In the genomic region with DNA sequence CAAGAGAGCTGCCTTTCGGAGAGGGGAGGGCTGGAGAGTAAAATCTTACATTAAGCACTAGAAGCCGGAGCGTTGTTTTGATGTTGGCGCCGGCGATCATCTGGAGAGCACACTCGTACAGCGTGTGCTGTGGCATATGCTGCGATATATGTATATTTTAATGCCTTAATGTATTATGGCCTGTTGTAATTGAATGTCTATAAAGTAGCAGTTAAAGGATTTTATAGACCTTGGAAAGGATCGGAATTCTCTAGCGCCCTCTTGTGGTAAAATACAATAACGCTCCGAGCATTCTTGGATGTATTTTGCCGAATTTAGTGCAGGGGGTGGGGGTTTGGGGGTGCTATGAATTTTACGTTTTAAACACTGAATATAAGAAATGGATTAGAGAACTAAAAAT, we compare ENCODE assay signal across 8 mouse cellular contexts.
DNase-seq lines count a peak whose midpoint lies in the region; ATAC-seq lines count a peak whose summit lies in the region.

No protein-coding gene starts in this region.

- H3K9ac ChIP-seq in embryonic facial prominence, embryonic 14.5 days (ENCODE audit: low read depth, low read length), result no peak overlapping the region
- no peak overlapping the region for H3K9ac ChIP-seq in hindbrain, embryonic 16.5 days (ENCODE audit: low read depth, low read length)

- no peaks in the 10 kb centered on the region for H3K36me3 ChIP-seq in embryonic facial prominence, embryonic 14.5 days (ENCODE audit: control insufficient read depth, insufficient read depth, low read length)
- H3K36me3 ChIP-seq in hindbrain, embryonic 16.5 days (ENCODE audit: control insufficient read depth, insufficient read depth, low read length), result no peaks in the 10 kb centered on the region

- no peaks in the 10 kb centered on the region for H3K4me1 ChIP-seq in embryonic facial prominence, embryonic 14.5 days (ENCODE audit: control insufficient read depth, insufficient read depth, low read length)
- H3K4me1 ChIP-seq in hindbrain, embryonic 16.5 days (ENCODE audit: control insufficient read depth, insufficient read depth, low read depth, low read length), result no peaks in the 10 kb centered on the region; the same call in 1 of the 2 replicates

- ATAC-seq in embryonic facial prominence, embryonic 14.5 days (ENCODE audit: low read depth), result no peak
- no peak; the same call in 1 of the 2 replicates for ATAC-seq in hindbrain, embryonic 16.5 days

- H3K27ac ChIP-seq in embryonic facial prominence, embryonic 14.5 days (replicated peaks; ENCODE audit: low read depth, low read length), result no peak overlapping the region
- H3K27ac ChIP-seq in hindbrain, embryonic 16.5 days (ENCODE audit: low read depth, low read length), result 0 out of 2 replicates have a peak overlapping the region, but pooled peaks have one; percentile 2

- peaks cover 58% of the 10 kb centered on the region for H3K27me3 ChIP-seq in embryonic facial prominence, embryonic 14.5 days (replicated peaks; ENCODE audit: control insufficient read depth, insufficient read depth, low read length)
- no peaks in the 10 kb centered on the region for H3K27me3 ChIP-seq in hindbrain, embryonic 16.5 days (replicated peaks; ENCODE audit: control insufficient read depth, insufficient read depth, low read length)

- DNase-seq in gastrocnemius, adult 18-20 months (ENCODE audit: low spot score), result peak; percentile 16
- no peak for DNase-seq in gastrocnemius, adult 8-10 months (ENCODE audit: low spot score in 2 of 2)
- peak; percentile 65 for DNase-seq in NIH3T3 (ENCODE audit: low read depth)
- DNase-seq in embryonic facial prominence, embryonic 14.5 days (ENCODE audit: low spot score), result peak; percentile 41
- peak; percentile 48 to 56 for DNase-seq in left cerebral cortex, postnatal 25 days (ENCODE audit: low spot score in 2 of 2)
- DNase-seq in neural tube, embryonic 10.5 days (ENCODE audit: extremely low spot score, low spot score), result peak; percentile 47
- no peak for DNase-seq in spleen, postnatal 4 days (ENCODE audit: low spot score in 2 of 2)

- no peak overlapping the region for H3K4me3 ChIP-seq in embryonic facial prominence, embryonic 14.5 days (ENCODE audit: low read depth, low read length)
- peak overlapping the region; percentile 25 for H3K4me3 ChIP-seq in hindbrain, embryonic 16.5 days (ENCODE audit: low read length)

- H3K9me3 ChIP-seq in embryonic facial prominence, embryonic 14.5 days (ENCODE audit: control insufficient read depth, low read length), result no peaks in the 10 kb centered on the region
- H3K9me3 ChIP-seq in hindbrain, embryonic 16.5 days (ENCODE audit: control insufficient read depth, low read length), result no peaks in the 10 kb centered on the region

- no peak overlapping the region for H3K4me2 ChIP-seq in embryonic facial prominence, embryonic 14.5 days (ENCODE audit: low read depth, low read length)
- H3K4me2 ChIP-seq in hindbrain, embryonic 16.5 days (ENCODE audit: low read length), result peak overlapping the region; percentile 52

- intact Hi-C loops in left cerebral cortex, postnatal 25 days (cut with DNase I), result loop anchor here (2.0 to 5.0 kb wide), 5 partner anchors 119 to 309 kb away; no protein-coding TSS in a partner anchor

- WGBS in embryonic facial prominence, embryonic 14.5 days, result 15% methylated on average over 15 of the region's 15 CpGs
- WGBS in hindbrain, embryonic 16.5 days, result 15% methylated on average over 15 of the region's 15 CpGs

Comparison
In these comparisons a context has a peak if more than half of its experiments do, and no peak if none do; other contexts are left out.
1. DNase-seq: peak in gastrocnemius, adult 18-20 months (single experiment), NIH3T3 (single experiment), embryonic facial prominence, embryonic 14.5 days (single experiment), left cerebral cortex, postnatal 25 days (2 of 2) and neural tube, embryonic 10.5 days (single experiment); none in gastrocnemius, adult 8-10 months (0 of 2) and spleen, postnatal 4 days (0 of 2).